Mouse (Mus musculus): Measurements from ENCODE around the gene Fbxo28.
"Not testable (repeated sequence)": the region's sequence is repeated elsewhere in the genome, so short reads cannot be mapped to it uniquely, and the experiment has no call there.

Gene Fbxo28

DNA sequence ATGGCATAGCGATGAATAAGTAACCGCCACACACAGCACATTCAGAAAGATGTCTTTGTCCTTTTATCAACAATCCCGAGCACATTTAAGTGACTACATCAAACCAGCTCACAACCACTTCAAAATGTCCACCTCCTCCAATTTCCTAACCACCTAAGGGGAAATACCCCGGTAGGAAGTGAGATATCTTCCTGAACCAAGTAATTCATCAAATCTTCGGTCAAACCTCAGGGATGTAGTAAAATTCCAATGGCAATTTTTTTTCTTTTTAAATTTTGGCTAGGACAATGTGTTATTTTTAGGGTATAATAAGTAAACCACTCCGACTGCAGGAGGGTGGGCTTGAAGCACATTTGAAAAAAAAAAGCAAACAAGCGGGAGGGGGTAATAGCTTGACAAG lies 1.1 kb downstream of the Fbxo28 start:
- DNase-seq = peak in 1 of 2 experiments; percentile 5

- peak; percentile 90 to 92 for DNase-seq
Observed at GRCm38 (mm10) chr1:182338961-182339565, 2.4 kb downstream of the Fbxo28 start.

DNA sequence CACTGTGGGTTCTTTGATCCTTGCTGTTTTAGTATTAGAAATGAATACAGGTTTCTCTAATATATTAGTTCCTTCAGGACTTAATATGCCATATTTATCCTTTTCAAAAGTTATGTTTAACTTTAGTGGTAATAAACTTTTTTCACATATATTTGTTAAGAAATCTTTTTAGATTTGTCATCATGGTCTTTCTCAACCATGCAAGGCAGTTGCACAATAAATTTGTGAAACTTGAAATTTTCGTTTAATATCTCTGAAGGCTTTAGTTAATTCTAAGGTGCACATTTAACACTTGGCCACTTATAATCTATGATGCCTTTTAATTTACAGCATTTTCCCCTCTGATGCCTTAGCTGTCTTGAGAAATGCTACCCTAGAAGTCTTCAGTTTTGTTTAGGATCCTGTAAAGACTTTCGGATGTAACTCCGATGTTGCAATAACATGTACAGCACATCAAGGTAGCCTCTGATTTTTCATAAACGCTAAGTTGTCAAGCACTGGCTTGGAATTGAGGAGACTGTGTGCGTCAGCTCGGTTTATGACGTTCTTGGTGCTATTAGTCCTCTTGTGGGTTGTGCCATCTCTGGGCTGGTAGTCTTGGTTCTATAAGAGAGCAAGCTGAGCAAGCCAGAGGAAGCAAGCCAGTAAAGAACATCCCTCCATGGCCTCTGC lies 7.5 kb downstream of the Fbxo28 start:
- no peak for DNase-seq

DNA sequence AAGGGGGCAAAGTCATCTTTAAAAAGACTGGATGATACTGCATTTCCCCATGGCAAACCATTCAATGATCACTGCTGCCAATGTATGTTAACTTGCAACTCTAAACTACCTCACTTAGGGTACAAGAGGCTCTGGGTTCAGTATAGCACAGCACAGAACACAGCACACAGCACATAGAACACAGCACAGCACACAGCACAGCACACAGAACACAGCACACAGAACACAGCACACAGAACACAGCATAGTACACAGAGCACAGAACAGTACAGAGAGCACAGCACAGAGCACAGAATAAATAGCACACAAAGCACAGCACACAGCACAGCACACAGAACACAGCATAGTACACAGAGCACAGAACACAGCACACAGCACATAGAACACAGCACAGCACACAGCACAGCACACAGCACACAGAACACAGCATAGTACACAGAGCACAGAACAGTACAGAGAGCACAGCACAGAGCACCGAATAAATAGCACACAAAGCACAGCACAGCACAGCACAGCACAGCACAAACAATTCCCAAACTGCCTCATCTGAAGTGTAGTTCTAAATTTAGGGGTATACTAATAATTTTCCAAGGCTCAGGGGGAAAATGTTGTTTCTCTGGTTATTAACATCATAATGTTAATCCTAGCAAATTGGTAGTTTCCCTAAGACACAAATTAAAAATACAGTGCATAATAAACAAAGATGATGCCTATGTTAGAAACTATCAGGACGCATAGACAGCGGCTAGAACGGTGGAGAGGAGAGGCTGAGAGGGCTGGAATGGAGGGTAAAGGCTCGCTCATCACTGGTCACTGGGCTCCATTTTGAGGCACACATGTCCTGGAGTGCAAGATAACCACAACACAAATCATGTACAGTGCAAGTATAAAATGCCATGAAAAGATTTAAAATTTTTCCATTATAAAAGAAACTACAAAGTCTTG lies 9.1 kb downstream of the Fbxo28 start:
- DNase-seq = no peak

DNA sequence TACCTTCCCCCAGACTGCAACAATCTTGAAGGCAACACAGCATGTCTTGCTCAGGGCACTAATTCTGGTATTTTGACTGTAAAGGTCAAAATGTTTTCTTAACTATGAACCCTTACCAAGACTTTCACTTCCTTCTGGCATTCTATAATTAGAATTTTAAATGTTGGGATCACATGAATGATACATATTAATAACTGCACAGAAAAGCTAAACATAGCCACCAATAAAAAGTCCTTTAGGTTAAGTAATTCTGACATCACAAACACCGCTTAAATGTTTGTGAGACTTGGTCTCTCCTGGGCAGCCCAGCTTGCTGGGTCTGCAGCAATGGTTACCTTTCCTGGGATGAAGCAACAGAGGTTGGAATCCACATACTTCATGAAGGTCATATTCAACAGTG lies 15.5 kb downstream of the Fbxo28 start:
- DNase-seq = no peak

- DNase-seq = no peak
Observed at GRCm38 (mm10) chr1:182324552-182324951, 16.9 kb downstream of the Fbxo28 start.

DNA sequence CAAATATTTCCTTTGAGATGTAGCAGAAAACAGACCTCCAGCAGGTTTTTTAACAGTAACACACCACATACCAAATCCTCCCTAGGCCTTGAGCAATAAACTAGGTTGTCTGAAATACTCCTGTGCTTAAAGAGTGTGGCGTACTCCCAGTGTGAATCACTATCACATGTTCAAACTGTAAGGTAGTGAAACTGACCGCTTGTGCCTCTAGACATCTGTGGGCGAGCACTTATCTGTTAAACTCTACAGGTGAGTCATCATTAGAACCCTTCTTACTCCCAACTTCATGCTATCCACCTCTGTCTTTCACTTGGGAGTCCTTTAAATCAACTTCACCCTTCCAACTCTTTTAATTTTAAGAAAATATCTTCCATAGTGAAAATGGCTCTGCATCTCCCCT lies 18.3 kb downstream of the Fbxo28 start:
- DNase-seq = no peak

DNA sequence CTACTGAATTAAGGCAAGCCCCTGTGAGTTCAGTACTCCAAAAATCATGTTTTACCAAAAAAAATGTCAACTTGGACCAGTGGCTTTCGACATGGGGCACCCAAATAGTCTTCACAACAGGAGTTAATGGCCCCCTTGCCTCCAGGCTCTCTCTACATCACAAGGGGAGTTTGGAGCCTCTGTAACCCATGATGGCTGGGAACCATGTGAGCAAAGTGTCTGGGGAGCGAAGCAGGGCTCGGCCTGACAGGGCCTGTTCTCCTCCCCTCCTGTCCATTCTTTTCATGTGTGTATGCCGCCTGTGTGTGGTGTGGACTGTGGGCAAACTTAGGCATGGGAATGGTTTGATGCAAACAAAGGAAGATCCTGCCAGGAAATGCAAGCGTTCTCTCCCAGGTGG lies 27.2 kb downstream of the Fbxo28 start:
- DNase-seq = no peak

- no peak for DNase-seq
Observed at GRCm38 (mm10) chr1:182313181-182313580, 28.2 kb downstream of the Fbxo28 start.

DNA sequence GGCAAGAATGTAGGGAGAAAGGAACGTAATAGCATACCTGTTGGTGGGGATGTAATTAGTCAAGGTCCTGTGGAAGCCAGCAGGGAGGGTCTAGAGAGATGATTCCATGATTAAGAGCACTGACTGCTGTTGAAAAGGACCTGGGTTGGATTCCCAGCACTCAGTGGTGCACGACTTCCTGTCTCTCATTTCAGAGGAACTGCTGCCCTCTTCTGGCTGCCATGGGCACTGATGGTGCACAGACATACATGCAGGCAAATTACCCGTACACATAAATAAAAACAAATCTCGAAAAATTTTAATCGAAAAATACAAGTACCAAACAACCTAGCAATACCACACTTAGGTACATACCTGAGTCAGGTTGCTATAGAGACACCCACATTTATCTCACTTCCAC lies 30.1 kb downstream of the Fbxo28 start:
- peak in 1 of 2 experiments; percentile 25 for DNase-seq

DNA sequence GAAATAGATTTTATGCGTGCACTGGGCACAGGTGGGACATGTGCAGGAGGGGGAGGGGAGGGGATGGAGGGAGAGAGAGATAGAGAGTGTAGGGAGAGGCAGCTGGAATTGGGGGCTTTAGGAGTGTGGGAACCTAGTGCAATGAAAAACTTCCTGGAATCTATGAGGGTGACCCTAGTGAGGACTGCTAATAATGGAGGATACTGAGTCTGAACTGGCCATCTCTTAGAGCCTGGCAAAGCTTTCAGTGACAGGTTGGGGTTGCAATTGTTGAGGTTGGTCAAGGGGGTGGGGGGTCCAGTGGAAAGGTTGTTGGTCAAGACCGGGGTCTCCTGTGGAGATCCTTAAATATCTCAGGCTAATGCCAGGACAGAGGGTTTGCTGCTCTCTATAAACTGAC lies 31.1 kb downstream of the Fbxo28 start:
- no peak for DNase-seq

DNA sequence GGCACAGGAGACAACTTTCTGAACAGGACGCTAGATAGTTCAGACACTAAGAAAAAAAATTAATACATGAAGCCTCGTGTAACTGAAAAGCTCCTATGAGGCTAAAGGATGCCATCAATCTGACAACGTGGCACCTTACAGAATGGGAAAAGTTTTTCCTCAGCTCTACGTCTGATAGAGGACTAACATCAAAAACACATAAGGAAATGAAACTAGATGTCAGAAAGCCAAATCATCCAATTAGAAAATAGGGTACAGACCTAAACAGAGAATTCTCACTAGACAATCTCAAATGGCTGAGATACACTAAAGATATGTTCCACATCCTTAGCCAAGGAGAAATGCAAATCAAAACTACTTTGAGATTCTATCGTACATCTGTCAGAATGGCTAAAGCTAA lies 32.0 kb downstream of the Fbxo28 start:
- DNase-seq = no peak

DNA sequence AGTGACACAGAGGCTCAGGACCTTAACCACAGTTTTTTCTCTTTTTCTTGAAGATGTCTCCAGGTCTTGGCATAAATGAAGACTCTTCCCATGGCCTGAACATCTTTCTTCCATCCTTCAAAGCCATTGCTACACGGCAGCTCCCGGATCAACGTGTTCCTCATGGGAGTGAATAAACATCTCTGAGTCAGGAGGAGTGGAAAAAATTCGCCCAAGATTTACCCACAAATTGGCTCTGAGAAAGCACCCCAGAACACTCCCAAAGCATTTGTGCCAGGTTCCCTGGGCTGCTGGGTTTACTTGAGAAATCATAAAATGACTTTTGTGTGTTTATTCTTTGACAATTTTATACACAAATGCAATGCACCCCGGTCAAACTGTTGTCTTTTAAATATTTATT lies 38.5 kb downstream of the Fbxo28 start:
- DNase-seq = no peak

- no peak for DNase-seq
Observed at GRCm38 (mm10) chr1:182302176-182302870, 39.1 kb downstream of the Fbxo28 start.

- no peak for DNase-seq
Observed at GRCm38 (mm10) chr1:182297821-182298220, 43.6 kb downstream of the Fbxo28 start.

DNA sequence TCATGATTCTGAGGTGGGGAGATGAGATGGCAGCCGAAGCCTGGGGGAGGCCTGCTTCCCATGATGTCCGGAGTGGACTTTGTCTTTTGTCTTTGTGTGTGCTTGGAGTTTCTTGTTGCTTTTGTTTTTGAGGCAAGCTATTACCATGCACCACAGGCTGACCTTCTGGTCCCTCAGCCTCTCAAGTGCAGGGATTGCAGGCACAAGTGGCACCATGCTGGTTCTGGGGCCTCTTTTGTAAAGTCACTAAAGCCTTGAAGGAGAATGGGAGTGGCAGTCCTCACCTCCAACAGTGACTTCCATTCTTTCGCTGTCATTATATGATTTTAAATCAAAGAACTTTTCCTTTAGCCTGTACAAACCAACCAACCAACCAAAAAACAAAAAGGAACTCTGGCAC lies 44.2 kb downstream of the Fbxo28 start:
- DNase-seq = no peak

GRCm38 (mm10) chr1:182296816-182297215 lies 44.6 kb downstream of the Fbxo28 start:
- DNase-seq = no peak

- DNase-seq = no peak
Observed at GRCm38 (mm10) chr1:182296141-182296540, 45.3 kb downstream of the Fbxo28 start.

GRCm38 (mm10) chr1:182292291-182292690 lies 49.1 kb downstream of the Fbxo28 start:
- no peak for DNase-seq

DNA sequence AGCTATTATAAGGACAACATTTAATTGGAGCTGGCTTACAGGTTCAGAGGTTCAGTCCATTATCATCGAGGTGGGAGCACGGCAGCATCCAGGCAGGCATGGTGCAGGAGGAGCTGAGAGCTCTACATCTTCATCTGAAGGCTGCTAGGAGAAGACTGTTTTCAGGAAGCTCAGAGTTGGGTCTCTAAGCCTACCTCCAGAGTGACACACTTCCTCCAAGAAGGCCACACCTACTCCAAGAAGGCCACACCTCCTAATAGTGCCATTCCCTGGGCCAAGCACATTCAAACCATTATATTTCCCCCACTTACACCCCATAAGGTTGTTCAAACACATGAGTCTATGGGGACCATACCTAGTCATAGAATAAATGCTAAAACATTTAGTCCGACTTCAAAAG lies 50.7 kb downstream of the Fbxo28 start:
- not testable (repeated sequence) for DNase-seq

- DNase-seq = peak; percentile 20 to 39
Observed at GRCm38 (mm10) chr1:182289781-182290180, 51.6 kb downstream of the Fbxo28 start.

DNA sequence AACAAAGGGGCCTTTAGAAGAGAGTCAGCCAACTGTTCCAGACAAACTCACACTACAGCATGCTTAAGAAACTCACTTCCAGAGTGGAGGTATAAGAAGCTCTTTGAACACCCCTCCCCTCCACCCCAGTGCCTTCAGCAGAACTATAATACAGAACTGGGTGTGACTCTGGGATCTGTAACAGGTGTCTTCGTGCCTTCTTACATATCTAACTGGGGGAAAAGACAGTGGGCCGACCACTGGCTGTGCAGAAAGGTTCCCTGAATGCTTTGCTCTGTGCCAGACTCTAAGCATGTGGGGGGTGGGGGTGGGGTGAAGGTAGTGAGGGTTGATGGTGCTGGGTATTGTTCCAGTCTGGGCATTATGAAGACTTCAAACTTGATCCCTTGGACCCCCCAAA lies 52.8 kb downstream of the Fbxo28 start:
- no peak for DNase-seq

- no peak for DNase-seq
Observed at GRCm38 (mm10) chr1:182287781-182288180, 53.6 kb downstream of the Fbxo28 start.

Measured in cerebellum, postnatal 10 days (tissue).